Mouse (Mus musculus) bone marrow macrophage, adult 2 months (primary cell): ENCODE results near the gene Ip6k1. TPM values are rescaled to one million over a fixed set of nuclear protein-coding genes. Genes with fewer than 3 reads are reported as not detected.
"Not testable (repeated sequence)": the region's sequence is repeated elsewhere in the genome, so short reads cannot be mapped to it uniquely, and the experiment has no call there.

Experiments used
- H3K27ac ChIP-seq: 2 replicates; pipeline ENCODE4 v1.5.1; 2012; ENCODE audit warnings: low read depth, low read length; ENCODE audit not compliant: insufficient read depth
- H3K4me1 ChIP-seq: 2 replicates; pipeline ENCODE4 v1.6.1; 2012; ENCODE audit warnings: low read length; ENCODE audit not compliant: control insufficient read depth, insufficient read depth
- H3K4me3 ChIP-seq: 2 replicates; pipeline ENCODE4 v1.5.1; 2012; ENCODE audit warnings: mild to moderate bottlenecking, low read length, moderate library complexity; ENCODE audit not compliant: insufficient read depth
- CTCF ChIP-seq: IDR thresholded peaks from 2 replicates; pipeline ENCODE4 v1.5.1; 2012; ENCODE audit warnings: low read depth, mild to moderate bottlenecking, low read length, moderate library complexity
- POLR2A ChIP-seq: IDR thresholded peaks from 2 replicates; pipeline ENCODE4 v1.6.1; 2012; ENCODE audit warnings: mild to moderate bottlenecking, low read depth, low read length, borderline replicate concordance
- polyA plus RNA-seq: library from polyadenylated mRNA; stranded (reverse); fragments of >200 nt; gene quantifications from 2 replicates; pipeline ENCODE4 v1.2.4, GENCODE M21; 2012; ENCODE audit not compliant: missing spikeins, insufficient read depth, insufficient read length

Gene Ip6k1
- polyA plus RNA-seq, 1 experiment, result 79.8 TPM

GRCm38 (mm10) chr9:107994464-107994863 lies 7.8 kb upstream of the Ip6k1 start:
- TF ChIP-seq CTCF, result no peak
- TF ChIP-seq POLR2A, result no peak
- Histone ChIP-seq H3K4me1 (peaks cover 27% of the 10 kb centered on the region), H3K4me3 (no peak overlapping the region), H3K27ac (peak overlapping the region; percentile 54)

- Histone ChIP-seq H3K4me3 (no peak overlapping the region), H3K4me1 (peaks cover 27% of the 10 kb centered on the region), H3K27ac (no peak overlapping the region)
- no peak for TF ChIP-seq POLR2A
- TF ChIP-seq CTCF, result no peak
Measured at GRCm38 (mm10) chr9:107995513-107995912, 6.8 kb upstream of the Ip6k1 start.

DNA sequence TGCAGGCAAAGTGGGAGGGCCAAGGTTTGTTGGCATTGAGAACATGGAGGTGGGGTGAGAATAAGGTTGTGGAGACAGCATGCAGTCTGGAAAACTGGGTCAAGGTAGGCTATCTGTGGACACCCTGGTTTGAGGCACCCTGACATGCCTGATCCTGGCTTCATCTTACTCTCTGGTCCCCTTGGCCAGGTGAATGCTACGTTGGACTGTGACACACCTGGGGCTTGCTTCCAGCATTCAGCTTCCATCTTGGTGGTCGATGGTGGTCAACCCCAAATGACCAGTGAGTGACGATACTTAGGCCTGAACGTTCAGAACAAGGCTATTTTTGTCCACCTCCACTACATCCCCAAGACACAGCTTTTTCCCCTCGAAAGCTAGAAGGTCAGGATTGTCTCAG lies 6.3 kb upstream of the Ip6k1 start, which contains the start of gene Gm20662:
TSS of gene Gm20662 (plus strand) at position 301 of the 400 bp plus-strand sequence.
- TF ChIP-seq CTCF (no peak), POLR2A (no peak)
- Histone ChIP-seq H3K27ac (peak within 1 kb of the TSS; percentile 22; the same call in 1 of the 2 replicates), H3K4me1 (peaks cover 27% of the 10 kb centered on the region), H3K4me3 (no peak within 1 kb of the TSS)

GRCm38 (mm10) chr9:108002778-108003530 lies 653 bp downstream of the Ip6k1 start:
- Histone ChIP-seq H3K4me1 (peaks cover 22% of the 10 kb centered on the region), H3K4me3 (peak overlapping the region; percentile 85), H3K27ac (peak overlapping the region; percentile 37)
- TF ChIP-seq CTCF, result no peak
- TF ChIP-seq POLR2A, result no peak

DNA sequence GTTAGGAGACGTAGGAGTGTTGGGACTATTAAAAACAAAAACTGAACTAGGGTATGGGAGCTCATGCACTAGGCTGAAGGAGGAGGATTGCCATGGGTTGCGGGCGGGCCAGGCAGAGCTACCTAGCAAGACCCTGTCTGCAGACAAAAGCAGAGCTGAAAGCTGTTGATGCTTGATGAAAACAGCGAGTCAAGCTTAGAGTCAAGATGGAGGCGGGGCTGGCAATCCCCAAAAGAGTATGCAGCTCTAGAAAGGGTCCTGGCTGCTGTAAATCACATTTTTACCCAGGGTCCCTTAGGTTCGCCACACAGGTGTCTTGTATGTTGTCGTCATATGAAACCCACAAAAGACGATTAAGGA lies 1.2 kb downstream of the Ip6k1 start:
- H3K4me3 ChIP-seq, result peak overlapping the region; percentile 85
- peaks cover 23% of the 10 kb centered on the region for H3K4me1 ChIP-seq
- TF ChIP-seq CTCF (no peak), POLR2A (no peak)
- no peak overlapping the region for H3K27ac ChIP-seq

- Histone ChIP-seq H3K4me3 (no peak overlapping the region), H3K27ac (no peak overlapping the region), H3K4me1 (peaks cover 34% of the 10 kb centered on the region)
- TF ChIP-seq CTCF (no peak), POLR2A (no peak)
Measured at GRCm38 (mm10) chr9:108008041-108008440, 5.7 kb downstream of the Ip6k1 start.

DNA sequence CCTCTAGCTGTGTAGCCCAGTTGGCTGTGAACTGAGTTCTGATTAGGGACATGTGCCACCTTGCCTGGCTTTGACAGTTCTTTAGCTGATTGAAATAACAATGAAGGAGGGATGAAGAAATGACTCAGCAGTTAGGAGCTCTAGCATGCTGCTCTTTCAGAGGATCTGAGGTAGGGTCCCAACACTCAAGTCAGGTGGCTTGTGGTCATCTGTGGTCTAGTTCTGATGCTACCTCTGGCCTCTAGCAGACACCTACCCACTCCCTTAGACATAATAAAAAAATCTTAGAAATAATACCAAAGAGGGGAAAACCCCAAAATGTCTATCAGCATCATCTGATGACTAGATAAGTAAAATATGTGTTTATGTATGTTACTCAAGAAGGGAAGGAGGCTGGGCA lies 8.1 kb downstream of the Ip6k1 start:
- H3K4me3 ChIP-seq, result no peak overlapping the region
- H3K27ac ChIP-seq, result no peak overlapping the region
- TF ChIP-seq POLR2A, result no peak
- TF ChIP-seq CTCF, result no peak
- peaks cover 22% of the 10 kb centered on the region for H3K4me1 ChIP-seq

- not testable (repeated sequence) for H3K27ac ChIP-seq, H3K4me3 ChIP-seq
- peaks cover 11% of the 10 kb centered on the region for H3K4me1 ChIP-seq
Measured at GRCm38 (mm10) chr9:108013577-108013976, 11.3 kb downstream of the Ip6k1 start.

GRCm38 (mm10) chr9:108017127-108017526 lies 14.8 kb downstream of the Ip6k1 start:
- no peak overlapping the region for H3K4me3 ChIP-seq
- H3K27ac ChIP-seq, result no peak overlapping the region
- no peak for TF ChIP-seq POLR2A
- TF ChIP-seq CTCF, result no peak
- 0 out of 2 replicates have a peak, but pooled peaks cover 5% of the 10 kb centered on the region for H3K4me1 ChIP-seq

GRCm38 (mm10) chr9:108020741-108021140 lies 18.4 kb downstream of the Ip6k1 start:
- no peak for TF ChIP-seq CTCF
- no peak for TF ChIP-seq POLR2A
- no peak overlapping the region for H3K4me3 ChIP-seq
- H3K4me1 ChIP-seq, result 0 out of 2 replicates have a peak, but pooled peaks cover 5% of the 10 kb centered on the region
- no peak overlapping the region for H3K27ac ChIP-seq

GRCm38 (mm10) chr9:108023216-108023615 lies 20.9 kb downstream of the Ip6k1 start:
- Histone ChIP-seq H3K4me1 (0 out of 2 replicates have a peak, but pooled peaks cover 5% of the 10 kb centered on the region), H3K27ac (no peak overlapping the region), H3K4me3 (no peak overlapping the region)
- no peak for TF ChIP-seq CTCF
- TF ChIP-seq POLR2A, result no peak
